Mouse (Mus musculus): Measurements from ENCODE around the gene Srpk1.

The Srpk1 gene

GRCm38 (mm10) chr17:28622300-28622759 is at the start of gene Srpk1:
TSS of gene Srpk1 (minus strand) at chr17:28622709.
- peak; percentile 94 for DNase-seq (ENCODE audit: low read depth, low spot score)

- DNase-seq (ENCODE audit: low read depth, low spot score): no peak
Measured at GRCm38 (mm10) chr17:28659564-28659963, 37.1 kb upstream of the Srpk1 start.

DNA sequence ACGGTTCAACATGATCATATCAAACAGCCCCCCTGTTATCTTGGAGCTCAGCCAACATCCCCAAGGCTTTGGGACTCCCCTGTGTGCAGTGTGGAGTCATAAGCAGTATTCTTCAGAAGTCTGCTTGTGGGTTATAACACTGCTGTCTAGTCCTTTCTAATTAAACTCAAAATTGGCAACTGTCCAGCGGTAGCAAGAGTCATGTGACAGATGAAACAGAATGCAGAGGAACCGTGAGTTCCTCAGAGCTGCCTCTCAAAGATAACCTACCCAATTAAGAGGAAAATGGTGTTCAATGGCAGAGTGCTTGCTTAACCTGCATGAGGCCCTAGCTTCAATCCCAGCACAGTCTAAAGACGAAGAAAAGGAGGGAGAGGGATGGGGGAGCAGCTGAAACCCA is 35.4 kb upstream of the Srpk1 start:
- DNase-seq (ENCODE audit: low read depth, low spot score): peak; percentile 48

DNA sequence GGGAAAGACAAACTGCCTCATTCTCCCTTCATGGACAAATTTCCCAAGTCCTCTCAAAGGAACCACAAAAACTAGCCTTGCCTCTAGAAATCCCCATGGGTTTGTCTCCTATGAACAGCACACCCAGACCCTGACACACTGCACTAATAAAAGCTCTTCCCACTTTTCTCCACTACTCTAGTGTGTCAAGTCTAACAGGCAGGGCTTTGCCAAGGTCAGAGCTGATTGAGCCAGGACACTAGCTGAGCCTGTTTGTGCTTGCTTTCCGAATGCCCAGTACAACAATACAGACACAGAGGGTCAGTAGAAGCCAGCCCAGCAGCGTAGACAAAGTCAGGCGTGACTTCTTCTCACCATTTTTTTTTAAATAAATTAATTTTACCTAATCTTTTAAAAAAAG is 27.8 kb upstream of the Srpk1 start:
- DNase-seq (ENCODE audit: low read depth, low spot score): no peak

DNA sequence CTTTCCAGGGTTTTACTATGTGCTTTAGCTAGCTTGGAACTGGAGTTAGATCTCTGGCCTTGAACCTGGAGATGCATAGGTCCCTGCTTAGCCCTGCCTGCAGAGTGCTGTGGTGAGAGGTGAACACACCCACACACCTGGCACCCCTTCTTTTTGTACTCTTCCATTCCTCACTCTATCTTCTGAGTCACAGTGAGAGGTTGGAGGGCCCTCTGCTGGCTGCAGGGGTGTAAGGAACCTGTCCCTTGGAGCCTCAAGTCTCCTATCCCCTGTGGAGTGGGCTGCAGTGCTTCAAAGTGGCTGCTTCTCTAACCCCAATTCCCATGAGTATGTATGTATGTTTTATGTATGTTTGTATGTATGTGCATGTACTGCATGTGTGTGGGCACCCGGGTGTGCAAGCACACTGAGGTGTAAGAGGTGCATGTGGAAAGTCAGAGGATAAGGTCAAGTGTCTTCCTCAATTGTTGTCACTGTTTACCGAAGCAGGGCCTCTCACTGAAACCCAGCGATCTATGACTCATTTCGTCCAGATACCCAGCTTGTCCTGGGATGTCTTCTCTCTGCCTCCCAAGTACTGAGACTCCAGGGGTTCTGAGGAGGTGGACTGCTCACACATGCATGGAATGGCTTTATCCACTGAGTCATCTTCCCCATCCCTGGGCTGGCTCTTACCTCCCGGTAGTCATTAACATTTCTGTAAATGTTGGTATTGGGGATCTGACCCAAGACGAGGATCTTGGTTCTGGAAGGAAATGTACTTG is 26.3 kb upstream of the Srpk1 start:
- peak; percentile 86 for DNase-seq (ENCODE audit: low read depth, low spot score)

GRCm38 (mm10) chr17:28646221-28646620 is 23.7 kb upstream of the Srpk1 start:
- no peak for DNase-seq (ENCODE audit: low read depth, low spot score)

DNA sequence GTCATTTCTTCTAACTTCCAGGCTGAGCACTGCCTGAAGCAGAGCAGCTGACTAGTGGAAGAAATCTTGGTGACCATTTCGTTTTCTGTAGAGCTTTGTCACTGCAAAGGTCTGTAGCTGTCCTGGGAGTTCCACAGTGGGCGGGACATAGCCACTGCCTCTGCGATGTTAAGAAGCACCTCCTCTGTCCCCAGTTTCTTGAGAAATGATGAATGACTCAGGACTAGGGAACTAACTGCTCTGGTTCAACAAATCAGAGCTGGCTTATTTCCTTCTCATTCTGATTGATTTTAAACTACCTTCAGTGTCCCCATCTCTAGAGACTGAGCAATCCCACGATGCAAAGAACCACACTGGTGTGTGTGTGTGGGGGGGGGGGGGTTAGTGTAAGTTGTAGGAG is 21.6 kb upstream of the Srpk1 start:
- no peak for DNase-seq (ENCODE audit: low read depth, low spot score)

- DNase-seq (ENCODE audit: low read depth, low spot score): no peak
Measured at GRCm38 (mm10) chr17:28643697-28644096, 21.2 kb upstream of the Srpk1 start.

DNA sequence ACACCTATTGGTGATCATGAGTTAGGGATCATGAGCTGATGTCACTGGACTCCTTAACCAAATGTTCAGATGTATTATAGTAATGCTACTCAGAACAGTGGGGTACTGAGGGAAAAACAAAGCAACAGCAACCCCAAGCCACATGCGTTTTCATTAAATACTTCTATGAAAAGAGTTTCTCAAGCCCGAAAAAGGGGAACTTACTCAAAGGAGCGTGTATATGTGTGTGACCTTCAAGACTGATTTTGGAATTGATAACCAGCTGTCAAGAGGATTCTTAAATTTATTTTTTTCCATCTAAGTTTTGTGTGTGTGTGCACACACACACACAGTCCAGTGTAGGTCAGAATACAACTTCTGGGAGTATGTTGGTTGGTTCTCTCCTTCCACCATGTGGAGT is 17.6 kb upstream of the Srpk1 start:
- no peak for DNase-seq (ENCODE audit: low read depth, low spot score)

GRCm38 (mm10) chr17:28637711-28638690 is 15.5 kb upstream of the Srpk1 start:
- DNase-seq (ENCODE audit: low read depth, low spot score): peak; percentile 91

DNA sequence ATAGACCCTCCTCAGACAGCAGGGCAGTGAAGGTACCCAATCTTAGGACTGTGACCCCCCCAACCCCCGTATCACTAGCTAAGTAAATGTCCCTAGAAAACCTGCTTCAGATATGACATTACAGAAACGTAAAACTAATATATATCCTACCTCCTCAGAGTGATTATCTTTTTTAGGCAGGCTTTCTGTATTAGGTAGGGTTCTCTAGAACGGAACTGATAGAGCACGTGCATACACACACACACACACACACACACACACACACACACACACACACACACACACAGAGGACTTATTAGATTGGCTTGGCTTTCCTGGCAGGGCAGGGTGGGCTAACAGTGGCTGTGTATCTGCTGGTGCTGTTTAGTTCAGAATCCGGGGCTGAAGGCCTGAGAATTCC is 13.3 kb upstream of the Srpk1 start:
- DNase-seq (ENCODE audit: low read depth, low spot score): no peak

DNA sequence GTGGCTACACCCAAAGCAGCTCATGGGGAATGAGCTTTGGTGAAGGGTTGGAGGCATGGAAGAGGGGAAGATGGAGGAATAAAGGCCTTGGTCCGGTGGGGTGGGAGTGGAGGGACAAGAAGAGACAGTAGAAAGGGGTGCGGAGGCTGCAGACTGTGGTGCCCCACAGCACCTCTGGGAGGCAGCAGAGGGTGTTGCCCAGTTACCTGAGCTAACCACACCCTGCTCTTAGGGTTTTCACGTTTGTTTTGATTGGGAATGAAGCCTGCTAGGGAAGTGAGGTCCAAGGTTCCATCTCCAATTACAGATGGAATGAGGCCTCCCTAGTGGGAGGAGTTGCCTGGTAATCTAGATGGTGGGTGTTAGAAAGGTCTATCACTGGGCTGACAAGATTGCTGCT is 6.6 kb upstream of the Srpk1 start:
- DNase-seq (ENCODE audit: low read depth, low spot score): no peak

- DNase-seq (ENCODE audit: low read depth, low spot score): peak; percentile 53
Measured at GRCm38 (mm10) chr17:28628248-28629124, 6.0 kb upstream of the Srpk1 start.

GRCm38 (mm10) chr17:28626937-28627336 is 4.4 kb upstream of the Srpk1 start:
- peak; percentile 89 for DNase-seq (ENCODE audit: low read depth, low spot score)

DNA sequence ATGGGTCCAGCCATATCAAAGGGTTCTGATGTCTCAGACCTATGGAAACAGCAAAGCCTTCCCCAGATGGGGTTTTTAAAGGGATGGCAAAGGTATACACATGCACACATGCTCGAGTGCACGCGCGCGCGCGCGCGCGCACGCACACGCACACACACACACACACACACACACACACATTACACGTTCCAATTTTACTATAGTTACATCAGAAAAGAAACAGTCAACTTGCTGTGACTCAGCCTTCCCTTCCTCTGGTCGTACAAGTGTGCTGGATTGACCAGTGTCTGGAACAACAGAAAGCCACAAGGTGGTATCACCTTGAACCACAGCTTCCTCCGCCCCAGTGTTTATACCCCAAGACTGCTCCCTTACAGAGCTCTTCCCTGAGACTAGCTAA is 2.8 kb upstream of the Srpk1 start:
- no peak for DNase-seq (ENCODE audit: low read depth, low spot score)

DNA sequence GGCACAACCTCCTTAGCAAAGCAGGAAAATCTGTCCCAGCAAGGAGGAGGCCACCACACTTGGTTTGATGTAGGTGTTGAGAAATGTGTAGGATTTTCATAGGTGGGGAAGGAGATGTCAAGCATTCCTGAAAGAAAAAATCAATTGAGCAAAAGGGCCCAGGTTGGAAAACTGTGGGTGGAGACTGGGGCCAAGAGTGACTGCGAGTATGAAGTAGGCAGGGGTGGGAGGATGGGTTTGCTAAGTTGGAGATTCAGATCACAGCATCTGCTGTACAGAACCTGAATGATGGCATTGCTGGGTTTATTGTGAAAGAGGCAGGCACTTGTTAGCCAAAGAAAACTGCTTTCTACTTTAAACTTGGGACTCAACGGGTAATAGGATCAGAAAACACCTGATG is 2.3 kb upstream of the Srpk1 start:
- DNase-seq (ENCODE audit: low read depth, low spot score): peak; percentile 83

GRCm38 (mm10) chr17:28621381-28622299 is 869 bp downstream of the Srpk1 start:
- DNase-seq (ENCODE audit: low read depth, low spot score): peak; percentile 84

- no peak for DNase-seq (ENCODE audit: low read depth, low spot score)
Measured at GRCm38 (mm10) chr17:28618775-28619174, 3.7 kb downstream of the Srpk1 start.

- no peak for DNase-seq (ENCODE audit: low read depth, low spot score)
Measured at GRCm38 (mm10) chr17:28618124-28618523, 4.4 kb downstream of the Srpk1 start.

DNA sequence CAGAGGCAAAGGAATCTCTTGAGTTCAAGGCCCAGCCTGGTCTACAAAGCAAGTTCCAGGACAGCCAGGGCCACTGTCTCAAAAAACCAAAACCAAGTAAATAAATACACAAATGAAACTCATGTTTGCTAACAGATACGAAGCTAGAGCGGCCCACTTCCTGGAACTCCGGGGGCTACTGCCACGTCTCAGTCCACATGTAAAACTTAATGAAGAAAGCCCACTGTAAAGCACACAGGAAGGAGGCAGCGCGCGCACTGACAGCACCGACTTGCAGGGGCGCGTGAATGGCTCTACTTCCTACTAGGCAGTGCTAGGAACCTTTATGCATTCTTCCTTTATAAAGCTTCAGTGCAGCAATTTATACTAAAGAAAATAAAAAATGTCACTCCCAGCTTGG is 4.9 kb downstream of the Srpk1 start:
- no peak for DNase-seq (ENCODE audit: low read depth, low spot score)
